Mouse (Mus musculus) kidney, adult 11 months (tissue): ENCODE results near the gene Olfr1393.
"Not testable (repeated sequence)": the region's sequence is repeated elsewhere in the genome, so short reads cannot be mapped to it uniquely, and the experiment has no call there.

Experiments used
- DNase-seq: peaks from one replicate; pipeline ENCODE4 v3.0.0; 2022

The Olfr1393 gene

DNA sequence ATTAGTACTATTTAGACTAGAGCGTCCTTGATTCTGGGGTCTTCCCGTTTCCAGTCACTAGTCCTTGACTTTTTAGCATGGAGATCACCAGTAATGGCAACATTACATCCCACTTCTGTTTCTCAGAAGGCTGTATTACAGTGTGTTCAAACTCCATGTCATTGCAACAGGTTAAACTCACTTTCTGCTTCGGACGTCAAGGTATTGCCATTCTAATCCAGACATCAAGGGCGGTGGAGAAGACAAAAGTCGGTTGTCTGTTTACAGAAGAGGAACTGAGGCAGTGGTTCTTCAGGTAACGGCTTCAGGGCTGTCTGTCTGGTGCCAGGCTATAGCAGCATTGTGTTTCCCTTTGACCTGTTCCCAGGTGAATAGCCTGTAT is 26.7 kb upstream of the Olfr1393 start:
- DNase-seq, result no peak

DNA sequence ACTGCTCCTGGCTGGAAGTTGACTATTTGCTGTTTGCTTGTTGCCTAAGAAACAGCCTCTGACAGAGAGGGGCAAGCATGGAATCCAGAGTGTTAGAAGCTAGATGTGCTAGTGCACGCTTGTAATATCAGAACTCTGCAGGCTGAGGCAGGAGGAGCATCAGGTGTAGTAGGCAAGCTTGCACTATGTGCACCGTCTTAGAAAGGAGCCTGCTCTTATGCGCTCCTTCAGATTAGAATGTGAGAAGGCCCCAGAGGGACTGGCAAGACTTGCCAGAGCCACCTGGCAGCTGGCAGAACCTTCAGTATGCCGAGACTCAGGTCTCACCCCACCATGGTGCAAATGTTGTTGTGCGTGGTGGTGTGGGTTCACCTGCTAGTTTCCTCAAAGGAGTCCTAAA is 26.1 kb upstream of the Olfr1393 start:
- DNase-seq, result no peak

DNA sequence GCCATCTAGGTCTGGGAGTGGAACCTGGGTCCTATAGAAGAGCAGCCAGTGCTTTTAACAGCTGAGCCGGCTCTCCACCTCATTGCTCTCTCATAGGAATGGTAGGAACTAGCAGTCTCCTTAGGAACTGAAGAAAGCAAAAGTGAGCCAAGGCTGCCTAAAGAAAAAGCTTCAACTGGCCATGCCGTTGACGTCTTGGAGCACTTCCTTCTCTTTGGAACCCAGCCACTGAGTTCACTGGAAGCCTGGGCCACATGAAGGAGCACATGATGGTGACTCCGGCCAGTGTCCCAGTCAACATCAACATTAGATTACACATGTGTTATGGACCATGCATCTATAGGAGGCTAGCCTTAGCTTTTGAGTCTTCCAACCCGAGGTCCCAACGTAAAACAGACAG is 25.1 kb upstream of the Olfr1393 start:
- no peak for DNase-seq

DNA sequence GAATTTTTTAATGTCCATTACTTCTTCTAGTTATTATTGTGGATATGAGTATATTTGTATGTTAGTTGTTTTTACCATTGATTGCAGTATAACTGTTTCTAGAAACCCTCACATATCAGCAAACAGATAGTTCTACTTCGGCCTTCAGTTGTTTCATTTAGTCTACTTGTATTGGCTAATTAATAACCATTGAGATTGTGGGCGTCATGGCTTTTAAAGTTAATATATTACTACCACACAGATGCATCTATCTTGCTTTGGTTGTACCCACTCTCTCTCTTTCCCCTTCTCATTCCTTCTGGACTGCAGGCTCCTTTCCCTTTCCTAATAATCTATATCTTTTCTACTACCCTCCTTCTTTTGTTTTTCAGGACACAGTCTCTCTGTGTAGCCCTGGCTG is 18.8 kb upstream of the Olfr1393 start:
- no peak for DNase-seq

- DNase-seq, result no peak
Measured at GRCm38 (mm10) chr11:49259829-49260228, 18.3 kb upstream of the Olfr1393 start.

DNA sequence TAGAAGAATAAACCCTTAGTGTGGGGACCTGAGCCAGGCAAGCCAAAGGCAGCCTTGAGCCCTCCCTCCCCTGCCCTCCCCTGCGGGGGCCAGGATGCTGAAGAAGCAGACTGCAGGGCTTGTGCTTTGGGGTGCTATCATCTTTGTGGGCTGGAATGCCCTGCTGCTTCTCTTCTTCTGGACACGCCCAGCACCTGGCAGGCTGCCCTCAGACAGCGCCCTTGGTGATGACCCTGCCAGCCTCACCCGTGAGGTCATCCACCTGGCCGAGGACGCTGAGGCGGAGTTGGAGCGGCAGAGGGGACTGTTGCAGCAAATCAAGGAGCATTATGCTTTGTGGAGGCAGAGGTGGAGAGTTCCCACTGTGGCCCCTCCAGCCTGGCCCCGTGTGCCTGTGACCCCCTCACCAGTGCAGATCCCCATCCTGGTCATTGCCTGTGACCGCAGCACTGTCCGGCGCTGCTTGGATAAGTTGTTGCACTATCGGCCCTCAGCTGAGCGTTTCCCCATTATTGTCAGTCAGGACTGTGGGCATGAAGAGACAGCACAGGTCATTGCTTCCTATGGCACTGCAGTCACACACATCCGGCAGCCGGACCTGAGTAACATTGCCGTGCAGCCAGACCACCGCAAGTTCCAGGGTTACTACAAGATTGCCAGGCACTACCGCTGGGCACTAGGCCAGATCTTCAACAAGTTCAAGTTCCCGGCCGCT is 17.3 kb upstream of the Olfr1393 start:
- peak; percentile 90 for DNase-seq

- peak; percentile 91 for DNase-seq
Measured at GRCm38 (mm10) chr11:49261313-49261855, 16.7 kb upstream of the Olfr1393 start.

- no peak for DNase-seq
Measured at GRCm38 (mm10) chr11:49262286-49262685, 15.8 kb upstream of the Olfr1393 start.

- no peak for DNase-seq
Measured at GRCm38 (mm10) chr11:49263149-49263548, 15.0 kb upstream of the Olfr1393 start.

- DNase-seq, result no peak
Measured at GRCm38 (mm10) chr11:49264081-49264480, 14.0 kb upstream of the Olfr1393 start.

DNA sequence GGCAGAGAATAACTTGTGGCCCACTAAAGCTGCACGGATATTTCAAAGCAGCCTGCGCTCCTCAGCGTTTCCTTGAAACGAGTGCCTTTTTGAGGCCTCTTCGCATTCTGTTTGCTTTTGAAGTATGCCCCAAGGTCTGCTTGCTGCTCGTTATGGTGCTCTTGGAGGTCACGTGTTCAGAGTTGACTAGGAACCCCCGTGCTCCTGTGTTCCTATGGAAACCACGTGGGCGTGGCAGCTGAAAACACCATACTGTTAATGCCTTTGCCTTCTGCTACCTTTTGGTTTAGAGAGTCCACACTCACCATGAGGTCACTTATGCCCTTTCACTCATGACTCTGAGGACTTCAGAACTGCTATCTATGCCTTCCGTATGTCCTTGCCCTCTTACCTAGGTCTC is 13.5 kb upstream of the Olfr1393 start:
- no peak for DNase-seq

DNA sequence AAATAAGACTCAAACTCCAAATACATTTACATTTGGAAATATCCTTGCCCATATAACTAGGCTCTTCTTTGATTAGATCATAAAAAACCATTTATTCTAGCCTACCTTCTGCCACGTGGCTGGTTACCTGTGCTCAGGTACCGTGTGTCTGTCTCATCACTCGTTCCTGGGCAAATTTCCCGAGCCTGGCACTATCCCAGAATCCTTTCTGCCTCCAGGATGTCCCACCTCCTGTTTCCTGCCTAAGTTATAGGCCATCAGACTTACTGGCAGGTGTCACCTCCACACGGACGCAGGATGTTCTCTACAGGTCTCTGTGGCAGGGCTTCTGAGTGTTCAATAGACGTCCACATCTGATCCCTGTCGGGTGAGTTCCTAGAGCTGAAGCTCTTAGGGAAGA is 13.0 kb upstream of the Olfr1393 start:
- DNase-seq, result no peak

DNA sequence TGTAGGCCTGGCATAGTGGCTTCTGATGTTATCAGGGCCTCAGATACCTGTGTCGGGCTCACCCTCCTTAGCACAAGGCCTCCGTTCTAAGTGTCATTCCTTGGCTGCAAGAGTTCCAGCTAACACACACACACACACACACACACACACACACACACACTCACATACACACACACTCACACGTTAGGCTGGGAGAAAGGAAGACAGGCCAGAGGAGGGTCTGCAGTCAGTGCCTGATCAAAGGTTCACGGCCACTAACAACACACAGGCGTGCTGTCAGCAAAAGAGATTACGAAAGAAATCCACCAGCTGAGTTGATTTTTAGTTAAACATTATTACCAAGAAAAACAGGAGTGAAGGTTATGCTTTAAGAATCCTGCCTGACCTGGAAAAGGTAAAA is 11.4 kb upstream of the Olfr1393 start:
- DNase-seq, result peak; percentile 79

GRCm38 (mm10) chr11:49267316-49267715 is 10.8 kb upstream of the Olfr1393 start:
- no peak for DNase-seq

DNA sequence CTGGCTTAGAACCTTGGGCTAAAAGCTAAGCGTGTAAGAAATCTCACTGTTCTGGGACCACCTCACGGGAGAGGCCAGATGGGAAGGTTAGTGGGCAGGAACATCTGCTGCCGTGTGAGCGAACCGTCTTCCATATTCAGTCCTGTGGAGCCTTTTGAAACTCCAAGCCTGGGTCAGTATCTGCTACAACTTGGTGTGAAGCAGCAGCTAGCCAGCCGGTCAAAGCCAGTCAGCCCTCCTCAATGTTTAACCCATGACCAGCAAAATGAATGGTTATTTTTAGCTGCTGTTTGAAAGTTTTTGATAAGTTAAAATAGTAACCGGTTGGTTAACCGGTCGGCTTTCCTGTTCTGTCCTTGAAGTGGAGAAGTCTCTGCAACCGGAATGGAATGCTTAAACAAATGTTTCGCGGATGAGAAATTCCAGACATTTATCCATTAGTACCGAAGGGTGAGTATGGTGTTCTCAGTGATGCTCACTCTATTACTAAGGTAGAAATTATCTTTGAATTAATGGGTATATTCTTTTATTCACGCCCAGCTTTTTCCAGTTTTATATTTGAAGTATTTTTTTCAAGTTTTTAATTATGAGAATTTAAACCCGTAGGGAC is 10.0 kb upstream of the Olfr1393 start:
- peak; percentile 71 for DNase-seq

DNA sequence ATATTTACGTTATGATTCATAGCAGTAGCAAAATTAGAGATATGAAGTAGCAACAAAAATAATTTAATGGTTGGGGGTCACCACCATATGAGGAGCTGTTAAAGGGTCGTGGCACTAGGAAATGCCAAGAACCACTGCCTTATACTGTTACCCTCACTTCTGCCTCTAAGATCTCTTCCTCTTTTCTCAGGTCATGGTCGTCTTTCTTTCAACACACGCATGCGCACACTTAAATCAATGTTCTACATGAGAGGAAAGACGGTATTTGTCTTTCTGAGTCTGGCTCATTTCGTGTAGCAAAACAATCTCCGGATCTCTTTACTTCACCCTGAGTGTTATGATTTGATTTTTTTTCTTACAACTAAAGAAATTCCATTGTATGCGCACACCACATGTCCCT is 8.3 kb upstream of the Olfr1393 start:
- DNase-seq, result no peak

DNA sequence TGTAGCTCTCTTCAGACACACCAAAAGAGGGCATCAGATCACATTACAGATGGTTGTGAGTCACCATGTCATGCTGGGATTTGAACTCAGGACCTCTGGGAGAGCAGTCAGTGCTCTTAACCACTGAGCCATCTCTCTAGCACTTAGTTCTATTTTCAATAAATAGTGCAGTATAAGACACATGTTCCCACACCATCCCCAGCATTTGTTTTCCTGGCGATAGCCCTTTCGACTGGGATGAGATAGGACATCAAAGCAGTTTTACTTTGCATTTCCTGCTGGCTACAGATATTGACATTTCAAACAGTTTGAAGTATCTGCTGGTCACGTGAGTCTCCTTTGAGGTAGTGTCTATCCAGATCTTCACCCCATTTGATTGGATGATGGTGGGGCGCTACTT is 7.7 kb upstream of the Olfr1393 start:
- no peak for DNase-seq

DNA sequence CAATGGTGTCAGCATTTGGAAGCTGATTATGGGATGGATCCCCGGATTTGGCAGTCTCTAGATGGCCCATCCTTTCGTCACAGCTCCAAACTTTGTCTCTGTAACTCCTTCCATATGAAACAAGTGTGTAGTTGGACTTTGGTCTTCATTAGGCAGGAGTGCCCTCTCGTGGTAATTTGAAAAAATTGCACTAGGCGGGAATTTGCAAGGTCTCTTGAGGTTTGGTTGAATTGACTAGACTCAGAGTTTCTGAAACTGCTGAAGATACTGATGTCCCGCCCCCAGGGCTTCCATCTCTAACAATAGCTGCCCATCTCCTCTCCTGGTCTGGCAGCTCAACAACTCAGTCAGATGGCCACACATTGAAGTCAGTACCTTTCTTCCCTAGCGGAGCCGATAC is 6.8 kb upstream of the Olfr1393 start:
- no peak for DNase-seq

DNA sequence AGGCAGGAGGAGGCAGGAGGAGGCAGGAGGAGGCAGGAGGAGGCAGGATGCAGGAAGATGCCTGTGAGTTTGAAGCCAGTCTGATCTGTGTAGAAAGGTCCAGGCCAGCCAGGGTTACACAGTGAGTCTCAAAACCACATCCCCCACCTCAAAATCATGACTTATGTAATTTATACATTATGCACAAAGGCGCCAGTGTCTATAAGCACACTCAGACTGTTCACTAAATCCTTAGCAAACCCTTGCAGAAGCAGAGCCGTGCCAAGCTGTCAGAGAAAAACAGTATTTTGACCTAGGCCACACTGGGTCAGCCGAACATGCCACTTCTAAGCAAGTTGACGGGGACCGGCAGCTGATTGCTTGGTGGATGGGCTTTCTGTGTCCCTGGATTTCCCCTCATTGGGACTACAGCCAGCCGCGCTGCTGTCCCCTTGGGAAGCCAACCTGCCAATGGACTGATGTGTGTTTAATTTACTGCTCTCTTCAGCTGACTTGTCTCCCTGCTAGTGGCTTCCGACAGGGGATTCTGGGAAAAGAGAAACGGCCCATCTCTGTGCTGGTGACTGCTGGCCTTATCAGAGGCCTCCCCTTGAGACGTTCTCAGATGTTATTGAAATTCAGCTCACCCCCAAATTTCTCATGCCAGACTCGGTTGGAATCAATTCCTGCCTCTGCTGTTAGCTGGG is 4.1 kb upstream of the Olfr1393 start:
- no peak for DNase-seq

DNA sequence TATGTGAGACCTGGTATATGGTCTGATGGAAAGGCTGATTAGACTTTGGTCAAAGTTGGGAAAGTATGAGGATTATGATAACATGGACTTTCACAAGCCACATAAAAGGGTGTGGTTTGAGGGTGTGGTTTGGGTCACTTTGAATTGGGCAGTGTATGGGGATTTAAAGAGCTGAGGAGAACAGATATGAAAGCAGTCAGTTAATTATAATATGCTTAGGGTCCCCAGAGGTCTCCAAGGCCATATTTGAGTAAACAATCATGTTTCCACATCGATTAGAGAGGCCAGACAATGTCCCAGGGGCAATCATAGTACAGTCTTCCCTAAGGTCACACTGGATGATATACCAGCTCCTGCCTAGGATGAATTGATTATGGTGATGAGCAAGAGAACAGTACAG is 6.9 kb downstream of the Olfr1393 start, which contains the start of gene Olfr1392:
Gene Olfr1392, plus strand, starts transcription at position 301 of the 400 bp plus-strand sequence.
- DNase-seq, result not testable (repeated sequence)

DNA sequence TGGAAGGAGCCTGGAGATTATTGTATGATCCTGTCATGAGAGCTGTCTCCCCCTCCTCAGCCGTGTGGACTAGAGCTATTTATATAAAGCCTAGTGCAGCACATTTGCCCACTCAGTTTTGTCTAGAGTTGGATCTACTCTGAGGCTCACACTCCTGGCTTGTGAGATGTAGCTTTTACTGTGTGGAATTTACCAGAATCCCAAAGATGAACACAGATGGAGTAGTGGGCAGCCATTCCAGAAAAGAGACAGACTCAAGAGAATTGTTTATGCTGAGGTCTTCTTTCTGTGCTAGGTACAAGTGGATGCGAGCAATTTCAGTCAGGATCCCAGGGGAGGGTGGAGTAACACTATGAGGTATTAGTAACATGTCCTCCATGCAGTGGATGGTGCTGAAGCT is 9.1 kb downstream of the Olfr1393 start:
- no peak for DNase-seq

- DNase-seq, result no peak
Measured at GRCm38 (mm10) chr11:49292777-49293176, 14.7 kb downstream of the Olfr1393 start.

DNA sequence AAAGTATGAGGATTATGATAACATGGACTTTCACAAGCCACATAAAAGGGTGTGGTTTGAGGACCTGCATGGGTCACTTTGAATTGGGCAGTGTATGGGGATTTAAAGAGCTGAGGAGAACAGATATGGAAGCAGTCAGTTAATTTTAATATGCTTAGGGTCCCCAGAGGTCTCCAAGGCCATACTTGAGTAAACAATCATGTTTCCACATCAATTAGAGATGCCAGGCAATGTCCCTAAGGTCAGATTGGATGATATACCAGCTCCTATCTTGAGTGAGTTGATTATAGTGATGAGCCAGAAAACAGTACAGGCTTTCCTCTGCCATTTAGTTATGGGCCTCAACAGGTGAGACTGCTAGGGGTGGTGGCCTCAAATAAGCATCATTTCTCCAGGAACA is 26.3 kb downstream of the Olfr1393 start, which contains the start of gene Olfr10:
Gene Olfr10, plus strand, starts transcription at position 301 of the 400 bp plus-strand sequence.
- no peak for DNase-seq

DNA sequence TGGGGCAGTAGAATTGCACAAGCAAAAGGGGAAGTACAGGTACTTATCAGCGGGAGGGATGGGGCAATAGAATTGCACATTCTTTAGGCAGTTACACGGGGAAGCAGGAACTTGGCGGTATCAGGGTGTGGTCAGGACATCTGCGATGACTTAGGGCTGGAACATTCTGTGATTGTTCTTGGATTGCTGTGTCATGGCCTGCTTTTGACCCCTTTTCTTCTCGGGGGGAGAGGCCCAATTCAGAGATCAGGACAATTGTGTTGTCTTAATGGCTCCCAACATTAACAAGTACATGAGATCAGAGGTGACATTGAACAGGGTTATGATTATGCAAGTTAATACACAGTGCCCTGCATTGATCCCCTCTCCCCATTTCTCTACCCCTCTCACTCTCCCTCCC is 30.4 kb downstream of the Olfr1393 start:
- not testable (repeated sequence) for DNase-seq
